Mouse (Mus musculus) hindlimb bud, embryonic 11.5 days (tissue): ENCODE measurements around the gene Itga1.

Source experiments
- DNase-seq: peaks from one replicate; pipeline ENCODE4 v3.0.0-alpha.2; 2012; ENCODE audit warnings: low read depth, low spot score; ENCODE audit errors: extremely low spot score

Itga1 gene

GRCm38 (mm10) chr13:115067324-115067967 lies 34.3 kb downstream of the Itga1 start:
- DNase-seq: no peak

DNA sequence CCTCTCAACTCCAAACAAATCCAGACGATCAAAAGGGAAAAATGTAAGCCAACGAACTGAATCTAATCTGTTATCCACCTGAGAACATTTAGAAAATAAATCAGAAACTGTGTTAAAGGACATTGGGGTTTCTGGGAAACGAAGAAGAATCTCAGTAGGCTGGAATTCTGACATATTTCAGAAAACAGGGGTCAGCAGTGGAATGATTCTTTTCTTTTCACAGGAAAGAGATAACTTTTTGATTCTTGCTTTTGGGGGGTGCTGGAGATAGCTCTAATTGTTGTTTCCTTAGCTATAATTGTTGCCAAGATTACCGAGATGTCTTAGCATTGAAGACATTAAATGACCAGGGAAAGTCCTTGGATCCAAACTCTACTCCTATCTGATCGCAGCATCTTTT lies 44.2 kb downstream of the Itga1 start:
- DNase-seq: no peak

DNA sequence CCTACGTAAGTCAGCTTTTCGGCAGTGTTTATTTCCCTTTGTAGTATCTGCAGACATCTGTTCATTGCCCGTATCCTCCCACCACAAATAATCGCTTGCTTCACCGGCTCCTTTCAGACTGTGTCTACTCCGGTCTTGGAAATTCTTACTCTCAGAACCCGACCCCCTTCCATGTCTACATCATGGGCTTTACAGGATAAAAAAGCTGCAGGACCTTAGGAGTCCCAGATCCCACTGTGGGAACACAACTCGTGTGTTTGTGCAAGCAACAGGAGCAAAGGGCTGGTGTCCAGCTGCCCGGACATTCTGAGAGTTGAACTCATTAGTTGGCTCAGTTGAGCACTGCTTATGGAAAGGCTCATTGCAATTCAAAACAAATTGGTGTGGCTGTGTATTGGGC lies 47.0 kb downstream of the Itga1 start:
- DNase-seq: no peak

DNA sequence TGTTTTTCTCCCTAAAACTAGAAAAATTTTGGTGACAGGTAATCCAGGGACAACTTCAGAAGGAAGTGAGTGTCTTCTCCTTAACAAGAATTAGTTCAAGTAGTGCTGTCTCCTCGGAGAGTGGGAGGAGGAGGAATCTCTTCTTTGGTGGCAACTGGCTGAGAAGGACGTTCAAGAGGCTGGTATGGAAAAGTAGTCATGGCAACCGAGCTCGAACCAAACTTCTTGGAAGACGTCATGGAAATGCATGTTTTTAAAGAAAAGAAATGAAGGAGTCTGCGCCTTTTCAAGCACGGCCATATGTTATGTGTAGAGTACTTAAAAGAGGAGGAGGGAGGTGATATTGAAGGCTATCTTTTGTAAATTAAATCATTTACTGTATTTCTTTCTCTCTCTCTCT lies 49.2 kb downstream of the Itga1 start:
- DNase-seq: no peak

DNA sequence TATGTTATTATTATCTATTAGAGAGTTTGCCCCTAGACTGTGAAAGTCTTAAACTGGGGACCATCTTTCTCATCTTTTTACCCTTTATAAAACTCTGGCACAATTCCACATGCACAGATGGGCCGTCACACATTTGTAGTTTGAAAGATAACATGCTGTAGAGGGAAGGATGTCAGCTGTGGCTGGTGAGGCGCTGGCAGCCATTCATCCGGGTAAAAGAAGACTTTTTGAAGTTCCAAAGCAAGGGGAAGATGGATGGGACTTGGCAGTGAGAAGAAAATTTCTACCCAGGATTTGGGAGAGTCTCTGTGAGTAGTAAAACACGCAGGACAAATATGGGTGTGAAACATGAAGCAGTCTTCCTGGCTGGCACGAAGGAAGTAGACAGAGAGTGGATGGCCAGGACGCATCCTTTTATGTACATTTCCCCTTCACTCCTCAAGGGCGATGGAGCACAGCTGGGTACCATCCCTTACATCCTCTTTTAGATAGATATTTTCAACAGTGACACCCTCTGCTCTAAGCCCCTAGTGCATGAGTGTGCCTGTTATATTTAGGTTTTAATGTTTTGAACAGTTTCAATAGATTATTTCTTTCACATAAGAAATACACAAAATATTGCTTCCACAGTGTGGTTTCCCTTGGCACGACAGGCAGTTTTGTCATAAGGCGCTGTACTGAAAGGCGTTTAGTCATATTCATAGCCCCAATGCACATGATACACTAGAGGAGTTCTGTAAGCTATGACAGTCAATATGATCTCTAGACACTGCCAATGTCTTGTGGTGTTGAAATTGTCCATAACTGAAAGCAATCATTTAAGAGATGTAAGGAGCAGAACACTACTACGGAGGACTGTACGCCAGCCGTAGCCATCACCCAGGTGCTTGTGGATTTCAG lies 50.9 kb downstream of the Itga1 start:
- no peak for DNase-seq

DNA sequence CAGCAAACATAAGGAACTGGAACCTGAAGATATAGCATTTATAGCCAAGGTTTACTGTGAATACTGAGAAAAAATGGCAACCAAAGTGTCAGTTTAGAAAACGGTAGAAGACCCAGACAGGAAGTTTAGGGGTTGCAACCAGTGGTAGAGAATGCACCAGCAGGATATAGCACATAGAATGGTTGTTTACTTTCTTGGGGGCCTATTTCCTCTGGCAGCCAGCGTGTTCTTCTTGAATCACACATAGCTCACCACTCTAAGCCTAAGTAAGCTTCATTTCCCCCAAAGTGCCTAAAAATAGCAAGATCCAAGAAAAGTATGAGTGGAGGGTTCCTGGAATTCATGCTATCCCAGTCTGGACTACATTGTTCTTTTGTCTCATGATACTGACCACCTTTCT lies 59.1 kb downstream of the Itga1 start:
- DNase-seq: no peak

- DNase-seq: no peak
Measured at GRCm38 (mm10) chr13:115037304-115037703, 64.5 kb downstream of the Itga1 start.

GRCm38 (mm10) chr13:115035387-115035786 lies 66.4 kb downstream of the Itga1 start:
- DNase-seq: no peak

GRCm38 (mm10) chr13:115033135-115033534 lies 68.6 kb downstream of the Itga1 start:
- DNase-seq: no peak

DNA sequence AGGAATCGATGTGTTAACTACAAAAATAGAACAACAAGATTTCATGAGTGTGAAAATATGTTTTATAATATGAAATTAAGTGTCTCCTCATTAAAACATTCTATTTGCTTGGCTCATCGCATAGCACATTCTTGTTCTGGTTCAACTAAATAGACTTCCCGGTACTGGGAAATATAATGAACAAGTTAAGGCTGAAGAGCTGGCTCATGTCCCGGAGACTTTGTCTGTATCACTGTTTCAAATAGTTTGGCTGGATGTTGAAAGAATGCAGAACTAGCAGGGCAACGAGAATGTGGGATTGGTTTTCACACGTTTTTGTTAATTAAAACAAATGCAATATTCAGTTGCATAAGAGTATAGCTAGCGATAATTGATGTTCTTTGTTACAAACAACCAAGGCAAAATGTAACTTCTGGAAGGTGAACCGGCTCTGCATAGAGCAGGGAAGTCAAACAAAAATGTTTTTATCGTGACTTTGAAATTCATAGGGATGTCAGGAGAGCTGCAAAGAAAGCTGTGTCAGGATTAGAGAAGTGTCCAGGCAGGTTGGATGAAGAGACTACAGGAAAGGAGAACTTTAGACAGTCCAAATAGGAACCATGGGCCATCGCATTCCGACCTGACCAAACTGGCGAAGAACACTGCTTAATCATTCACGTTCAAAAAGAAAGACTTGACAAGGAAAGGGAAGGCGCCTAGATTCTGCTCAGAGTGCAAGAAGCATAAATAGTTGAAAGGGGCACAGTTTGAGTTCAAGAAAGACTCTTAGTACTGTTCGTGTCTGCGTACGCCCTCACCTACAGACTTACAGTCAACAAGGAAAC lies 70.4 kb downstream of the Itga1 start:
- DNase-seq: no peak

- DNase-seq: no peak
Measured at GRCm38 (mm10) chr13:115025394-115025793, 76.4 kb downstream of the Itga1 start.

DNA sequence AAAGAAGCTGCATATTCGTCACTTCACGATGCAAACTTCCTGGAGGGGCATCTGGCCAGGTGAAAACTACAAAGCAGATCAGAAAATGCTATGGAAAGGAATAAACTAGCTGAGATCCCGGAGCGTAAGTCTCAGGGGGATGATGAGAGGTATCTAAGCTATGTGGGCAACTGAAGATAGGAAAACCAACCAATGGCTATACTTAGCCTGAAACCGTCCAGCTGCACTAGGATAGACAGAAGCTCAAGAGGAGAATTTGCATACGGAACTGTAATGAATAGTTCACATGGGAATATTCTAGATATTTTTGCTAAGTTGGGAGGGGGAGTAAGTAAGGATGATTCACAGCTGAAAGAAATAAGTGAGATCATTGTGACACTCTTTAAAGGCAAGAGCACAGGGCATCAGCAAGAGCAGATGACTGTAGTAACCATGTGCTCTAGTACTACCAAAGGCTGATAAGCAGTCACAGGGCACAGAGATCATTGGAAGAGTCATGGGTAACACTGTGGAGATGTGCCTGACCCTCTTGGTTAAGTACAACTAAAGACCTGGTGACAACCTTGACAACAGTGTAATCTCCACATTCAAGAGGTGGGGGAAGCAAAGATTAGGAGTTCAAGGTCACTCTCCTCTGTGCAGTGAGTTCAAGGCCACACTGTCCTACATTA lies 79.5 kb downstream of the Itga1 start:
- DNase-seq: no peak

GRCm38 (mm10) chr13:115021411-115021810 lies 80.4 kb downstream of the Itga1 start:
- DNase-seq: no peak

- DNase-seq: no peak
Measured at GRCm38 (mm10) chr13:115020727-115021126, 81.0 kb downstream of the Itga1 start.

DNA sequence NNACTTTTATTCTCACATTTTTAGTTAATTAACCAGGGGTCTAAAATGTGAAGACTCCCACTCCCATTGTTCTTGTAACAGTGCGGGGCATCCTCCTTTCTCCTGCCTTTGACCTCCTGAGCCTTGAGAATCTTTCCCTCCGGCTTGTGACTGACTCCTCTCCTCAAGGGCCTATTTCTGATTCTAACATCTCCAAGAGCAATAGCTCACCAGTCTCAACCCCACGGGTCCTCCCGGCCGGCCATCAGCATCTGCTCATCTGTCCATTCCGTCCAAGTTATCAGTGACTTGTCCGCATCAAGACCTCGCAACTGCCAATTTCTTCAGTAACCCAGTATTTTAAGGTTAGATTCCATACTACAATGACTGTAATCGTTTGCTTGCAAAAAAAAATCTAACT lies 84.2 kb downstream of the Itga1 start:
- no peak for DNase-seq

- DNase-seq: no peak
Measured at GRCm38 (mm10) chr13:115011547-115011946, 90.2 kb downstream of the Itga1 start.

- no peak for DNase-seq
Measured at GRCm38 (mm10) chr13:115006213-115006835, 95.4 kb downstream of the Itga1 start.

DNA sequence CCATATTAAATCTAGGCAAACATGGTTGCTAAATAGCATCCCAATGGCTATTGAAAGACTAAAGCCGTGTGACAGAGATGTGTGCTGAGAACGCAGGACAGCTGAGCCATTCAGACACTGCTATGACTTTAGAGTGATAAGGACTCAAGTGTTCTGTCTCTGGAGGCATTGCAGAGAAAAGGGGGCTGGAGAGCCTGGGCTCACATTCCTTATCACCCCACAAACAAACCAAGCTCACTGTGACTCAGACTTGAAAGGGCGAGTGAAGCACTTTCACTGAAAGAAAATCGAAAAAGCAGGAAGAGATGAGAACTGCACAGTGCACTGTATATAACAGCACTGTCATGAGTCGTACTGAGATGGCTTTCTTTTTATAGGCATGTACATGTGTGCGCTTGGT lies 96.4 kb downstream of the Itga1 start:
- no peak for DNase-seq

DNA sequence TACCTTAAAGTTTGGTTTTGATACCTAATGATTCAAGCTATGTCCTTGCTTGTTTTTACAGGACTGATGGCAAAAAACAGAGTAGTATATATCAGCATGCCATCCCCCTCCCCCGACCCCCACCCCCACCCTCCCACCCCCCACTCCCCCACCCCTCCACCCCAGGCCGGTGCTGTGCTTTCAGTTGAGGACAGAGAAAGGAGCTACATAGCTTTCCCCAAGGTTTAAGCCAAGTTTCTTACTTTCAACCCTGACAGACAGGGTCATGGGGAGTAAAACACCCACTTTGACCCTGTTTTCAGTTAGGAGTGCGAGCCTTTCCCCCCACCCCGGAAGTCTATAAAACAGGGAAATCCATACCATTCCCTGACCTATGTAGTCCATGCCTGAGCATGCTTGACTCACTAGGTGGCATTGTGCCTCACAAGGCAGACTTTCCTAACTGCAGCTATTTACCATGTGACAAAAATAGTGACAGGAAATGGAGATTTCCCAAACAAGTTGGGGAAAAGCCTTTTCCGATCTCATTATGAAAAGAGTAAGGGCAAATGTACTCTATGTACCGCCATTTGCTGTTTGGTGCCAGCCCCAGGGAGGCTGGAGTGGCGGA lies 98.2 kb downstream of the Itga1 start:
- no peak for DNase-seq

GRCm38 (mm10) chr13:115002837-115003236 lies 98.9 kb downstream of the Itga1 start:
- DNase-seq: no peak
